Mouse (Mus musculus) brain, embryonic 14.5 days (tissue): ENCODE measurements around the gene Gm14862. TPM values are rescaled to one million over a fixed set of nuclear protein-coding genes. Genes with fewer than 3 reads are reported as not detected.

Experiments
- DNase-seq: peaks from one replicate; pipeline ENCODE4 v3.0.0-alpha.2; 2011; ENCODE audit warnings: low read depth
- CTCF ChIP-seq: fragments of 200-500 bp; IDR thresholded peaks from 2 replicates; pipeline ENCODE4 v1.5.1; 2012; ENCODE audit warnings: inconsistent platforms, mild to moderate bottlenecking, moderate library complexity, borderline replicate concordance; ENCODE audit not compliant: insufficient read depth, insufficient read length; ENCODE audit errors: extremely low read depth
- POLR2A ChIP-seq: fragments of 200-500 bp; IDR thresholded peaks from 2 replicates; pipeline ENCODE4 v1.6.1; 2012; ENCODE audit warnings: mild to moderate bottlenecking, inconsistent platforms, borderline replicate concordance; ENCODE audit not compliant: poor library complexity, insufficient read depth, insufficient read length, severe bottlenecking; ENCODE audit errors: extremely low read depth
- polyA plus RNA-seq: library from polyadenylated mRNA; depleted of rRNA; stranded (reverse); fragments of >200 nt; gene quantifications from 2 replicates; pipeline ENCODE4 v1.2.3, GENCODE M21; 2012; rRNA removed

The Gm14862 gene
- polyA plus RNA-seq, 1 experiment, result not detected

GRCm38 (mm10) chrX:9219570-9219969, 37.1 kb downstream of the Gm14862 start:
- no peak for DNase-seq
- TF ChIP-seq CTCF, result no peak
- TF ChIP-seq POLR2A, result no peak

GRCm38 (mm10) chrX:9216244-9216643, 40.5 kb downstream of the Gm14862 start:
- no peak for DNase-seq
- TF ChIP-seq POLR2A, result no peak
- TF ChIP-seq CTCF, result no peak

GRCm38 (mm10) chrX:9205121-9205520, 51.6 kb downstream of the Gm14862 start:
- TF ChIP-seq POLR2A (no peak), CTCF (no peak)

GRCm38 (mm10) chrX:9202781-9203405, 53.8 kb downstream of the Gm14862 start:
- peak; percentile 19 for DNase-seq
- TF ChIP-seq POLR2A (no peak), CTCF (no peak)

More at GRCm38 (mm10) chrX:9205121-9205520, 51.6 kb downstream of the Gm14862 start:
- no peak for DNase-seq

- DNase-seq, result peak; percentile 84
- TF ChIP-seq POLR2A (no peak), CTCF (no peak)
Measured at GRCm38 (mm10) chrX:9201954-9202353, 54.7 kb downstream of the Gm14862 start.

Other genes with a start within 250 kb of the Gm14862 start
- not detected in 2 replicates for gene Fthl17e, start 223.4 kb downstream of the Gm14862 start, polyA plus RNA-seq
- not detected in 2 replicates for gene Fthl17f, start 193.9 kb downstream of the Gm14862 start, polyA plus RNA-seq
- not detected in 2 replicates for gene 4930402K13Rik, start 152.3 kb downstream of the Gm14862 start, polyA plus RNA-seq
- gene Lancl3, start 57.0 kb downstream of the Gm14862 start, polyA plus RNA-seq, result 1.9 and 2.8 TPM in 2 replicates
- 3.5 and 5.1 TPM in 2 replicates for gene Xk, start 15.9 kb upstream of the Gm14862 start, polyA plus RNA-seq
- 0.43 and 0.46 TPM in 2 replicates for gene H2al1m, start 26.9 kb upstream of the Gm14862 start, polyA plus RNA-seq
- gene H2al1k, start 93.7 kb upstream of the Gm14862 start, polyA plus RNA-seq, result not detected in 2 replicates
- gene Cybb, start 230.9 kb upstream of the Gm14862 start, polyA plus RNA-seq, result 0.16 and 0.40 TPM in 2 replicates